Mouse (Mus musculus) heart, adult 8-10 months (tissue): ENCODE results near the gene Phospho2. TPM values are rescaled to one million over a fixed set of nuclear protein-coding genes. Genes with fewer than 3 reads are reported as not detected.
"Not testable (repeated sequence)": the region's sequence is repeated elsewhere in the genome, so short reads cannot be mapped to it uniquely, and the experiment has no call there.

Source experiments
- DNase-seq: peaks from one replicate; pipeline ENCODE4 v3.0.0; 2022; ENCODE audit warnings: low spot score
- total RNA-seq, 4 experiments: library from RNA; stranded (reverse); gene quantifications; 2 replicates each; pipeline ENCODE4 v1.2.4; 2022

Gene Phospho2
- 10 to 100 TPM; 24.6 to 31.0 (median 25.9) TPM for total RNA-seq

DNA sequence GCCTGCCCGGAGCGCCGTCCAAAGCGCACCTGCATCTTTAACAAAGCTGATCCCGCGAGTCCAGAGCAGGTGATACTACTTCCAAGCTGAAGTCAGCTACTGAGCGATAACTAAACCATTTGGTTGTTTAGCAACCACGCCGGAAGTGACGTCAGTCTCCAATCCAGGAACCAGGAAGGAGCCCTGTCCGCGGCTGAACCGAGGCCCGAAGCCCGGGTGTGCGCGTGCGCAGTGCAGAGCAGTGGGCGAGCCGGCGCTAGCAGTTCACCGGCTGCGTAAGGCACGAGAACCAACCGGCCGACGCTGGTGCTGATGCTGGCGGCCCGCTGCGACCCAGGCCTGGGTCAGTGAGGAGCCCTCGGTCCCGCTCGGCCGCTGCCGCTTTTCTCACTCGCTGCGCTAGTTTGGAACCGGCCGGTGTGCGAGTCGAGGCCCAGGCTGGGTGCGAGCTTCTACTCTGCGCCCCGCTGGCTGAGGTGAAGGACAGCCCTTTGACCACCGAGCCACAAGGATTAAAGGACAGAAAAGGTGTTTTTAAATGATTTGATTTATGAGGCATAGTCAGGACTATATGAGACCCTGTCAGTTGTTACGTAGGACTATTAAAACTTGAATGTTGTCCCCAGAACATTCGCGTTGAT is at the start of gene Phospho2, which contains the start of gene Ccdc173:
TSS of gene Phospho2 (plus strand) at position 195 of the 641 bp plus-strand sequence.
TSS of gene Ccdc173 (minus strand) at position 147 of the 641 bp plus-strand sequence.
- DNase-seq: peak; percentile 97

- DNase-seq: no peak
These were observed 44.3 kb upstream of the Phospho2 start for GRCm38 (mm10) chr2:69745091-69745490.

DNA sequence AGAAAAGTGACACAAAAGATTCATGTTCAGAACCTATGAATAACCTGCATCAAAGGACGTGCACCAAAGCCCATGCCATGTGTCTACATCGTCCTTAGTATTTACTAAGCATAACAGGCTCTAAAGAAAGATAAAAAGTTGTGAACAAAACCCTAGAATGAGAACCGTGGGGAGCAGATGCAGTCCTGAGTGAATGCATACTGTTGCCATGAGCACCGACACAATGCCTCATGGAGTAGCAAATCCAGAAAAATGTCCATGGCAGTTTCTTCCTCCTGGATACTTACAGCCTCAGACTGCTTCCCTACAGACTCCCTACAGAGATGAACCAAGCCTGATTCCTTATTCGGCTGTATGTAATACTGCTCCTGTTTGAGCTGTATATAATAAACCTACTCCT is 28.4 kb upstream of the Phospho2 start:
- DNase-seq: no peak

DNA sequence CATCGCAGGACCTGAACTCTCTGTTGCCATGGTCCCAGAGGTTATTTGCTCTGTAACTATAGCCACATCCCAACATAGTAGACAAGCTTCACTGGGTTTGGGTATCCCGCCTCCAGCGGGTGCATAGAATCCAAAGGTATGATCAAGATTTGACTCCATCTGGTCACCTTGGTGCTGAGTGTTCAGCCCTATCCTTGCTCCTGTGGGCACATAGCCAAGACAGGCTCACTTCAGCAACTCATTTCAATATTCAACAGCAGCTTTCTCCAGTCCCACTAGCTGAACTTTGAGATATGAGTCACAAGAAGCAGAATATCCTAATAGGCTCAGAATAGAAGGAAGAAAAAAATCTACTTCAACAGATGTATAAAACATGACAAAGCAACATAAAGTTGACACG is 26.1 kb upstream of the Phospho2 start:
- no peak for DNase-seq

GRCm38 (mm10) chr2:69764716-69765115 is 24.7 kb upstream of the Phospho2 start:
- DNase-seq: no peak

DNA sequence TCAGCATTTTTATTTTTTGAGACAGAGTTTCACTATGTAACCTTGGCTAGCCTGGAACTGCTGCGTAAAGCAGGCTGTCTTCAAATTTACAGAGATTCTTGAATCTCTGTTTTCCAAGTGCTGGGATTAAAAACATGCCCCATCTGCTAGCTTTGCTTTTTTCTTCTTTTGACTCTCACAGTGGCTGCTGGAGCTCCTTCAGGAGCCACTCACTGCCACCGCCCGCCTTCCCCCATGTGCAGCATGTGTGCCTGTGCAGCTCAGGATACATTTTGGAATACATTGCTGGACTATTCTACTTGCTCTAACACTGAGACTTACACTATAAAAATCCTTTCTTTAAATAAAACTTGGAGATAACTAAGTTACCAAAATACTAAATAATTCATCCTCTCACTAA is 16.1 kb upstream of the Phospho2 start:
- DNase-seq: no peak

GRCm38 (mm10) chr2:69777985-69778835 is 11.2 kb upstream of the Phospho2 start:
- no peak for DNase-seq

DNA sequence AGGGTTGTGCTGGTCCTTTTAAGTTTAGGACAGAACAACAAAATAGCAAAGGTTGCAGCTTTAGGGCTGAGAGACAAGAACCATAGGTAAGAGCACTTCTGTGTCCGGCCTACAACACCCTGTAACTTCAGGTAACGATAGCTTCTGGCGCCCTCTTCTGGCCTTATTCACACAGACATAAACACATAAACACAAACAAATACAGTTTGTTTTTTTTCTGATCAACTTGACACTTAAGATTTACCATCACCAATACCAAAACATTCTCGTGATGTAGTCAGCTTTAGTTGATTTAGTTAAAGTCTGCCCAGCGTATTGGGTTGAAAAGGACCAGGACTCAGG is 10.6 kb upstream of the Phospho2 start:
- DNase-seq: no peak

GRCm38 (mm10) chr2:69788974-69789373 is 449 bp upstream of the Phospho2 start:
- no peak for DNase-seq

DNA sequence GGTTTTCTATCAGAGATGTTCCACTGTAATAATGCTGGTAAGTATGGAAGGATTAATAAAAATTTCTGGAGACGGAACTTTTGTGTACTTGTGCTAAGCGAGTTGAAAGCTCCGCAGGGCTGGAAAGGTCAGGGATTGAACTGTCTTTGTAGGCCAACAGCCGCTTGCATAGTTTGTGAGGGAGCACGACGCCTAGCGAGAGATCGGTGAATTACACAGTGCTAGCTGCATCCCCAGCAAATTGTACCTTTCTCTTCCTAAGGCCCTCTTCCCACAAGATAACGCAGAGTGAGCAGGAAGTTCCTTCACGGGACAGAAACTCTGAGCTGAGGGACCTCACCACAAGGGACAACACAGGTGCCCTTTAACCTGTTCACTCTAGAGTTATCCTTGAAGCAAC is 862 bp downstream of the Phospho2 start:
- peak; percentile 86 for DNase-seq

GRCm38 (mm10) chr2:69790722-69791121 is 1.3 kb downstream of the Phospho2 start:
- DNase-seq: no peak

DNA sequence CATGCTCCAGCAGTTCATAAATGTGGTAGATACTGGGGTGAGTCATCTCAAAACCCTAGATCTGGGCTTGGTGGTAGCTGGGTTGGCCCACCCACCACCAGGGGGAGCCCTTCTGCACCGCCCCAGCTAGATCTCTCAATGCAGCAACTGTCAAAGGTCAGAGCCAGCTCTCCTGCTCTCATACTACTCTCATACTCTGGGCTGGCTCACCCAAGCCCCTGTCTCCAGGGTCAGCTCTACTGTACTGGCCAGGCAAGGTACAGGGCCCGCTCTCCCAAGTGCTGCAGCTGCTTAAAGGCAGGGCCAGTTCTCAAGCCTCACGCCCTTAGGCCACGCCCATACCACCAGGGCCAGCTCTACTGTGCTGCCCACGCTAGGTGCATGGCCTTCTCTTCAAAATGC is 13.5 kb downstream of the Phospho2 start:
- DNase-seq: peak; percentile 68

DNA sequence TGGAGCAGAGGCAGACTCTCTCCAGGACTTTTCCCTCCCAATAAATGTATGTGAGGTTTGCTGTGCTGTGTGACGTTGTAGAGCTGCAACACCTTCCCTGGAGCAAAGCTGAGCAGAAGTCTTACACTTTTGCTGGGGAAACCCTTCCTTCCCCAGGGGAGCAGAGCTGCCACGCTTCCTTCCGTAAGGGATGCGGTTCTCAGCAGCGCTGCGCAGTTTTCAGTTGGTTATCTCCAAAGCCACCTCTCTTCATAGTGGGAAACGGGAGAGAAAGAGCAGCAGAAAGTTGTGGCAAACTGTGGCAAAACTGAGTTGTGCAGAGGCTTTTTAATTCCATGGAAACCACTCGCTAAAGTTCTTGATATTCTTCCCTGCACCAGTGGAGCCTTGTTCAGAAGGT is 14.3 kb downstream of the Phospho2 start:
- DNase-seq: no peak

- not testable (repeated sequence) for DNase-seq
These were observed 15.2 kb downstream of the Phospho2 start for GRCm38 (mm10) chr2:69804663-69805062.

- DNase-seq: no peak
These were observed 20.7 kb downstream of the Phospho2 start for GRCm38 (mm10) chr2:69810169-69810568.

DNA sequence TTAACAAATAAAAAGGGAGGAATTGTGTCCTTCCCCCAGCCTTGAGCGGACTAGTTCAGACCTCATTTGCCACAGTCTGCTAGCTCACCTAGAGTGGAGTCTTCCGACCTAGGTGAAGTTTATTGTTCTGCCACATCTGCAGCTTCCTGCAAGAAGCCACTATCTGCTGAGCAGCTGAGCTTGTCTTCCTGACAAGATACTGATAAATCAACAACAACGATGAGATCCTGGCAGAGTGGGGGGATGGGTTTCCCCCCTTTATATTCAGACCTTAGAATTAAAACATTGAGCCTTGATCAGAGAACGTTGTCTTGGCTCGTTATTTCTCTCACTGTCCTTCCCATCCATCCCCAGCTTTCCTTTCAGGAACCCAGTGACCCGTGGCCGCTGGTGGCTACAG is 21.9 kb downstream of the Phospho2 start:
- not testable (repeated sequence) for DNase-seq

DNA sequence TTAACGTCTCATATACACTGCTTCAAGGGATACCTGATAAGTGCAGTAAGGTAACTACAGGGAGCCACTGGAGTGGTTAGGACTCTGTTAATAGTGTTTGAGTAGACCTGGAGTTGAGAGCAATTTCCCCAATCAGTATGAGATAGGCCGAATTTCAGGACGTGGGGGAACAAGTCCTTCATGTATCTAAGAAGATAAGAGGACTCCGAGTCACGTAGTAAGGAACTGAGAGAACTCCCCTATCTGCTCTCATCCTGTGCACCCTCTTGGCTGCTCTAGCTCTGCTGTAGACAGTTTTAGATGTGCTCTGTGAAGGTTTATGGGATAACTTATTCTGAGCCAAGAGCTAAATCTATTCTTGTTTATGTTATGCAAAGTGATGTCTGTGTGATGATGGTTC is 27.2 kb downstream of the Phospho2 start:
- no peak for DNase-seq

DNA sequence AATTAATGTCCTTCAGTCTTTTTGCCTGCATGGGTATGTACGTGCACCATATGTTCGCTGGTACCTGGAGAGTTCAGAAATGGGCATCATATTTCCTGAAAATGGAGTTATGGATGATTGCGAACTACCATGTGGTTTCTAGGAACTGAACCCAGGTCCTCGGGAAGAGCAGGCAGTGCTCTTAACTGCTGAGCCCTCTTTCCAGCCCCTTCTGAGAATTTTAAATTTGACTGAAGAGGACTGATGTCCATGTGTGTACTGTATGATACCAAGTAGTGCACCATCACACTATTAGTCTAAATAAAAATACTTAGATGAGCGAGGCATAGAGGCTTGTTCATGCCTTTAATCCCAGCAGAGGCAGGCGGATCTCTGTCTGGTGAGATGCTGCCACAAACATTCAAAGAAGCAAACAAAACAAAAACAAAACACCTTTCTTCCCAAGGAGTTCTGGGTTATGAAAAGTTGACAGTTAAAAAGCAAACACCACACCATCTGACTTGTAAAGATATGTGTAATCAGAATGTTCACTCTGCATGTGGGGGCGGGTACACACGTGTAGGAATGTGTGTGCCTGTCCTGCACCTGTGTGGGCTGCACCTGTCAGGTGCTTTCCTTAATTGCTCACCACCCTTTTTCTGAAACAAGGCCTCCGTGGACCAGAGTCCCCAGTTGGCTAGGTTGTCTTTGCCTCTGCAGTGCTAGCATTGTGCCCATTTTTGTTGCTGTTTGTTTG is 29.1 kb downstream of the Phospho2 start:
- no peak for DNase-seq

- DNase-seq: no peak
These were observed 30.8 kb downstream of the Phospho2 start for GRCm38 (mm10) chr2:69820201-69820600.

- peak; percentile 26 for DNase-seq
These were observed 32.3 kb downstream of the Phospho2 start, which contains the start of gene Klhl23 for GRCm38 (mm10) chr2:69821711-69822110. Gene Klhl23 (plus strand): TSS chr2:69821944.

- DNase-seq: peak; percentile 33
These were observed 33.1 kb downstream of the Phospho2 start for GRCm38 (mm10) chr2:69822361-69823128.
